Mouse (Mus musculus) bone marrow, adult 2 months (tissue): ENCODE results near the gene Cfap70. TPM values are rescaled to one million over a fixed set of nuclear protein-coding genes. Genes with fewer than 3 reads are reported as not detected.

Experiments used
- H3K27ac ChIP-seq: fragments of 200-500 bp; 2 replicates; pipeline ENCODE4 v1.5.1; 2012; ENCODE audit warnings: low read depth, mild to moderate bottlenecking, control low read depth, inconsistent platforms, low read length; ENCODE audit not compliant: control insufficient read depth, poor library complexity, insufficient read depth
- H3K4me1 ChIP-seq: fragments of 200-500 bp; 2 replicates; pipeline ENCODE4 v1.6.1; 2011; ENCODE audit warnings: low read length; ENCODE audit not compliant: control insufficient read depth, insufficient read depth
- H3K4me3 ChIP-seq: fragments of 200-500 bp; replicated peaks from 2 replicates; pipeline ENCODE3; 2011; ENCODE audit warnings: mild to moderate bottlenecking, low read depth, low read length, control low read depth; ENCODE audit not compliant: control insufficient read depth
- CTCF ChIP-seq: fragments of 200-500 bp; IDR thresholded peaks from 2 replicates; pipeline ENCODE4 v1.5.1; 2011; ENCODE audit warnings: low read length, control low read depth; ENCODE audit not compliant: control insufficient read depth, insufficient read depth
- POLR2A ChIP-seq: fragments of 200-500 bp; IDR thresholded peaks from 2 replicates; pipeline ENCODE4 v1.6.1; 2011; ENCODE audit warnings: low read depth, mild to moderate bottlenecking, control low read depth, low read length, borderline replicate concordance; ENCODE audit not compliant: control insufficient read depth
- WGBS: fragments of 180-500 bp; shearing (Covaris S2); methylation state at CpG from one replicate; pipeline ENCODE4 v1.1.7; 2018; 5-methylcytosine and 5-hydroxymethylcytosine counted together
- polyA plus RNA-seq: library from polyadenylated mRNA; stranded (reverse); fragments of >200 nt; gene quantifications from 2 replicates; pipeline ENCODE4 v1.2.4, GENCODE M21; 2011; ENCODE audit warnings: low replicate concordance; ENCODE audit not compliant: missing spikeins, insufficient read depth, insufficient read length

Gene Cfap70
- polyA plus RNA-seq, 1 experiment: not detected

- Histone ChIP-seq H3K4me3 (no peak overlapping the region), H3K27ac (no peak overlapping the region; the same call in 1 of the 2 replicates), H3K4me1 (peaks cover 1% of the 10 kb centered on the region; the same call in 1 of the 2 replicates)
- 52% methylated on average over 9 of the region's 9 CpGs for WGBS
- TF ChIP-seq POLR2A: no peak
- TF ChIP-seq CTCF: no peak
These were observed 72.1 kb downstream of the Cfap70 start for GRCm38 (mm10) chr14:20379753-20380430.

- 26% methylated on average over 5 of the region's 5 CpGs for WGBS
- Histone ChIP-seq H3K4me1 (peaks cover 1% of the 10 kb centered on the region; the same call in 1 of the 2 replicates), H3K4me3 (peak overlapping the region; percentile 31), H3K27ac (peak overlapping the region; percentile 69)
- no peak for TF ChIP-seq CTCF
- no peak for TF ChIP-seq POLR2A
These were observed 72.9 kb downstream of the Cfap70 start for GRCm38 (mm10) chr14:20379087-20379640.

- peak overlapping the region; percentile 87 for H3K27ac ChIP-seq
- peaks cover 1% of the 10 kb centered on the region; the same call in 1 of the 2 replicates for H3K4me1 ChIP-seq
- WGBS: 24% methylated on average over 13 of the region's 13 CpGs
- TF ChIP-seq POLR2A (no peak), CTCF (peak; percentile 82)
- H3K4me3 ChIP-seq: peak overlapping the region; percentile 27
These were observed 73.5 kb downstream of the Cfap70 start for GRCm38 (mm10) chr14:20378313-20379061.

- WGBS: 72% methylated on average over 4 of the region's 4 CpGs
- TF ChIP-seq POLR2A (no peak), CTCF (no peak)
- Histone ChIP-seq H3K27ac (no peak overlapping the region), H3K4me1 (peaks cover 1% of the 10 kb centered on the region; the same call in 1 of the 2 replicates), H3K4me3 (no peak overlapping the region)
These were observed 74.9 kb downstream of the Cfap70 start for GRCm38 (mm10) chr14:20377112-20377521.

- no peak for TF ChIP-seq POLR2A
- TF ChIP-seq CTCF: no peak
- Histone ChIP-seq H3K27ac (no peak overlapping the region), H3K4me1 (peaks cover 2% of the 10 kb centered on the region; the same call in 1 of the 2 replicates), H3K4me3 (no peak overlapping the region)
- WGBS: 68% methylated on average over 1 of the region's 1 CpGs
These were observed 80.2 kb downstream of the Cfap70 start for GRCm38 (mm10) chr14:20371854-20372253.

GRCm38 (mm10) chr14:20370798-20371197, 81.2 kb downstream of the Cfap70 start:
- Histone ChIP-seq H3K27ac (no peak overlapping the region), H3K4me1 (peaks cover 2% of the 10 kb centered on the region; the same call in 1 of the 2 replicates), H3K4me3 (no peak overlapping the region)
- WGBS: 41% methylated on average over 7 of the region's 7 CpGs
- TF ChIP-seq POLR2A (no peak), CTCF (no peak)

- peaks cover 2% of the 10 kb centered on the region for H3K4me1 ChIP-seq
- no peak overlapping the region for H3K4me3 ChIP-seq
- TF ChIP-seq CTCF: peak; percentile 6; the same call in 1 of the 2 replicates
- TF ChIP-seq POLR2A: no peak
- no peak overlapping the region for H3K27ac ChIP-seq
- WGBS: 87% methylated on average over 3 of the region's 3 CpGs
These were observed 83.8 kb downstream of the Cfap70 start for GRCm38 (mm10) chr14:20368271-20368670.

- Histone ChIP-seq H3K27ac (peak overlapping the region; percentile 74), H3K4me3 (no peak overlapping the region), H3K4me1 (peaks cover 2% of the 10 kb centered on the region; the same call in 1 of the 2 replicates)
- no peak for TF ChIP-seq CTCF
- TF ChIP-seq POLR2A: no peak
- 51% methylated on average over 4 of the region's 4 CpGs for WGBS
These were observed 88.8 kb downstream of the Cfap70 start for GRCm38 (mm10) chr14:20363230-20363629.
